Mouse (Mus musculus): ENCODE data around the gene Hjurp.
"Not testable (repeated sequence)": the region's sequence is repeated elsewhere in the genome, so short reads cannot be mapped to it uniquely, and the experiment has no call there.

Hjurp gene

DNA sequence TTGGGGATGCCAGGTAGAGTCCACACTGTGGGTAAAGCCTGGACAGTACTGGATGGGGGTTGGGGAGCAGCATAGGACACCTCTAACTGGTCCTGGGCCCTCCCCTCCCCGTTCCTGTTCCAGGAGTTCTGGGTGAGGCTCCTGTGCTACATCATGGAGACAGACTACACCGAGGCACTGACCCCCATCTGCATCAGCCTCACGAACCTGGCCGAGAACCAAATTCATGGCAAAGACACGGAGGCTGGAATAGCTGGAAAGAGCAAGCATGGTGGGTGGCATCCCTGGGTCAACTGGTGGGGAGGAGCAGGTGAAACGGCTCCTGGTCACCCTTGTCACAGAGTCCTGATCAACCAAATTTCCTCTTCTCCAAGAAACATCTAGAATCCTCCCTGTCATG, 38.7 kb downstream of the Hjurp start:
- no peak for DNase-seq (ENCODE audit: low spot score)

DNA sequence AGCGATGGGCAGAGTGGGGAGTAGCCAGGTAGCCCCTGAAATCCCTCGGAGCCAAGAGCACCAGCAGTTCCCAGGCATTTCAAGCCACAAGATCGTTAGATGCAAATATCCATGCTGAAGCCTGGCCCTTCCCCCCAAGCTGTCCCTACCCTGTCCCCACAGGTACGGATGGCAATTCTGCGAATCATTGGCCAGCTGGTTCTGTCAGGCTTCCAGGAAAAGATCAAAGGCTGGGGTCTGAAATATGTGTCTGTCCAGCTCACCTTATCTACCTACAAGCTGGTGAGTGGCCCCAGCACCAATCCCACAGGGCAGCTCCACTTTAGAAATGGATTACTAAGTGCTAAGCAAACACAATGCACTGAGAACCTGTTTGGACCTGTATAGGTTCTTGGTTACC, 40.1 kb downstream of the Hjurp start:
- peak; percentile 97 for DNase-seq (ENCODE audit: low spot score)

- DNase-seq (ENCODE audit: low spot score), result no peak
Measured at GRCm38 (mm10) chr1:88235894-88236415, 41.5 kb downstream of the Hjurp start.

- DNase-seq (ENCODE audit: low spot score), result no peak
Measured at GRCm38 (mm10) chr1:88235046-88235893, 42.2 kb downstream of the Hjurp start.

DNA sequence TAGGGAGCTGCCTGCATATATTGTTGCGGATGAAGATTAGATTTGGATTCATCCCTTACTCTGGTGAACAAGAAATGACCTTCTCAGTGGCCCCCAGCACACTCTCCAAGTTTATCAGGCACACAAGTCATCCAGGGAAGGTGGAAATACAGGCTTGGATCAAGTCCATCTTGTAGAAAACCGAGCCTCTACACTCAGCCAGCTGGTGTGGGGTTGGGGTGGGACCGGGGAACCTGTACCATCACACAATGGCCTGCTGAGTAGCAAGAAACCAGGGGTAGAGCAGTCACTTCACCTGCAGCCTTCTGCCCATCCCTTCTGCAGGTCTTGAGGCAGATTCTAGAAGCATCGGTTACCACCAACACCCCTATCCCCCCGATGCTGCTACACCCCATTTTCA, 42.8 kb downstream of the Hjurp start:
- no peak for DNase-seq (ENCODE audit: low spot score)

GRCm38 (mm10) chr1:88234248-88234610, 43.2 kb downstream of the Hjurp start:
- DNase-seq (ENCODE audit: low spot score), result no peak

DNA sequence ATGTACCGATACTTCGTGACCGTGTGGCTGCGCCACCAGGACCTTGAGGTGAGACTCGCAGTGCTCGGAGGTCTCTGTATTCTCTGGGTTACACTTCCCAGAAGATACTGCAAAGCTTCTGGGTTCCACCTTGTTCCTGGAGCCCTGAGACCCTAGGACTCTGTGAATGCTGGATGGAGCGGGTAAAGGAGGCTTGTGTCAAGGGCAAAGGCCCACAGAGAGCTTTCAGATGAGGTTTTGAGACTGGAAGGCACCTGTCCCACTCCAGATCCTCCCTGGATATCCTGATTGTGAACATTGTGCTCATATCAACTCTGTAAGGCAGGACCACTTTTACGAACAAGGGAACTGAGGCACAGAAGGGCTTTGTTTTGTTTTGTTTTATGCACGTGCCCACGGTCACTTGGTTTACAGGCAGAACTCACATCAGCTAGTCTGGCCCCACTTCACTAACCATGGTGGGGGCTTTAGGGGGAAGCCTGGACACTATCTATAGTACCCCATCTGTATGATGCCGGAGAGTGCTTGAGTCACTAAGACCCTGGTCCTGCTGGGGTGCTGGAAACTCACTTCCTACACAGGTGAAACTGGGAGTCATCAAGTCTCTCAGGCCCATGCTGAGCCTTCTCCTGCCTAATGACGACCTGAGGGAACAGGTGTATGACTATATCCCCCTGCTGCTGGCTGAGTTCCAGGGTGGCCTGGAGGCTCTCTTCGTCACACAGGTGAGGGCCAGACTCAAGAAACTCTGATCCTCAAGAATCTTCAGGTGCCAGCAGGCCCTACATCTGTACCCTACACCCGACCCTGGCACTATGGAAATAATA, 43.8 kb downstream of the Hjurp start:
- no peak for DNase-seq (ENCODE audit: low spot score)

DNA sequence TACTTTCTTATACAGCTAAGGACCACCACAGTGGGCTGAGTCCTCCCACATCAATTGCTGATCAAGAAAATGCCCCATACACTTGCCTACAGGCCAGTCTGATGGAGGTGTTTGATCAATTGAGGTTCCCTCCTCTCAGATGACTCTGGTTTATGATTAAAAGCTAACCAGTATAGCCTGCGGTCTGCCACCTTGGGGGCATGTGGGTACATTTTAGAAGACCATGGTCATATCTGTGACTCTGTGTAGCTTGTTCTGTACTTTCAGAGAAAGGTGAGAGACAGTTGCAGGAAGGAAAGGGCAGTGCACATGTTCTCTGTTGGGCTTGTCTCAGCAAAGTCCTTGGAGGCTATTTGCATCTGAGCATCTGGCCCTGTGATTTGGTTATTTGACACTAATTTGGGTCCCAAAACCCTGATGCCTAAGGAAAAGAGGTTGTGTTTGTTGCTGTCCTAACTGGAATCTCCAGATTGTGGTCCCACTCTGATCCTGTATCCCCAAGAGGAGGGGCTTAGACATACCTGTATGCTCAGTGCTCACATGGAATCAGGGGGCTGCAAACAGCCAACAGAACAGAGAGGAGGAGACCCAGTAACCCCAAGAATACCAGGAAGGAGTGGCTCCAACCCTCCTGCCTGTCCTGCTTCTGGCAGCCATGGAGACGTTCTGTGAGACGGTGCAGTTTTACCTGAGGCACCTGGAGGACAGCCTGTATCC, 44.6 kb downstream of the Hjurp start:
- no peak for DNase-seq (ENCODE audit: low spot score)

- DNase-seq (ENCODE audit: low spot score), result no peak
Measured at GRCm38 (mm10) chr1:88231803-88232499, 45.5 kb downstream of the Hjurp start.

DNA sequence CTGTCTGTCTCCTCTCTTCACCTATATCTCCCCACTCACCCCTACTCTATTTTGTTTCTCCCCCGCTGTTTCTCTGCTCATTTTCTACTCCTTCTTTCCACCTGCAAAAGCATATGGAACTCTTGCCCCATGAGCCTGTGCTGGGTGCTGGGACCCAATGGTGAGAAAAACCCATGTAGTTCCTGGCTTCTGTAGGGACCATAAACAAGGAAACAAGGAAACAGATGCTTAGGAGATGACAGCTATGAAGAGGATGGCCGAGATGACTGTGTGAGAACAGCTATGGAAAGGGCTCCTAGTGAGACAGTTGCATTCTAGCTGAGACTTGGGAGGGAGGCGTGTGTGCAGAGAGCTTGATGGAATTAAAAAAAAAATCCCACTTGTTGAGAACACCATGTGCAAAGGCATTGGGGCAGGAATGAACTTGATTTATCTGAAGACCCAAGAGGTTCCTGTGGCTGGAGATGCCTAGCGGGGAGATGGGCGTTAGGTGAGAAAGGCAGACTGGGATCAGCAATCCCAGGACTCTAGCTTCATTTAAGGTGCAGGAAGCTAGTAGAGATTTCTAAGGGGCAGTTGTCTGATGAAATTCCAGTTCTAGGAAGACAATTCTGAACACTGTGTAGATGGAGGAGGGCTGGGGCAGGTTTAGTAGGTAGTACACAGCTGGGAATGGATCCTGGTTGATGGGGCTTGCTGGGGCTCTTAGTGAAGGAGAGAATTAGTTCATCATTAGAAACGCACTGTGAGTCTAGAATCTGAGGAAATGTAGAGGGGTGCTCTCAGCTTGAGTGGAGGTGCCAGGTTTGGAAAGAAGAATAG, 46.2 kb downstream of the Hjurp start:
- no peak for DNase-seq (ENCODE audit: low spot score)

DNA sequence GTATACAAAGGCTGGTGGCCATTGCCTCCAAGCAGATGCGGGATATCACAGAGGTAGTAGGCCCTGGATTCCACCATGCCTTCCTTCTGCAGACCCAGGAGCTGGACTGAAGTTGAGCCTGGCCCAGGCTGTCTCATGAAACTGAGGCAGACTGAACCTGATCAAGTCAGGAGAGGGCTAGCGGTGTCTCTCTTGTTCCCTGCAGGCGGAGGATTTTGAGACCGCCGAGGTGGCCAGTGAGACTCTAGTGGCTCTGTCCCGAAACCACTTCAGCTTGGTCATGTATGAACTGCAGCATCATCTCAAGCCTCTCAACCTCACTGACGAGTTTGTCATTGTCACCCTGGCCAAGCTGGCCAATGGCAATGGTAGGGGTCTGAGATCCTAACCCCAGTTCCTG, 47.0 kb downstream of the Hjurp start:
- DNase-seq (ENCODE audit: low spot score), result no peak

- no peak for DNase-seq (ENCODE audit: low spot score)
Measured at GRCm38 (mm10) chr1:88229986-88230385, 47.4 kb downstream of the Hjurp start.

DNA sequence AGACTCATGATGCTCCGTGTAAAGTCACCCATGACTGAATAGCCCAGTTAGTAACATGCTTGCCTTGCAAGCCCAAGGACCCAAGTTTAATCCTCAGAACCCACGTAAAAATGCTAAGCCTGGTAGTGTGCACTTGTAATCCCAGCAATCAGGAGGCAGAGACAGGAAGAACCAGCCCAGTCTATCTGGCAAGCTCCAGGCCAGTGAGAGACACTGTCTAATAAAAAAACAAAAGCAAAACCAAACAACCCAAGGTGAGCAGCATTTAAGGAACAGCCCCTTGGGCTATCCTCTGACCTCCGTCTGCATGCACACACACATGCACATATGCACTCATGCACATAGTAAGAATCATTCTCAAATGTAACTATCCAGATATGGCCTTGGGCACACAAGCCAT, 47.9 kb downstream of the Hjurp start:
- DNase-seq (ENCODE audit: low spot score), result no peak

- no peak for DNase-seq (ENCODE audit: low spot score)
Measured at GRCm38 (mm10) chr1:88228121-88228520, 49.3 kb downstream of the Hjurp start.

- no peak for DNase-seq (ENCODE audit: low spot score)
Measured at GRCm38 (mm10) chr1:88227482-88227881, 50.0 kb downstream of the Hjurp start.

GRCm38 (mm10) chr1:88226670-88227379, 50.6 kb downstream of the Hjurp start, which contains the start of gene Mroh2a:
Gene Mroh2a (plus strand): TSS chr1:88226986.
- DNase-seq (ENCODE audit: low spot score), result no peak

GRCm38 (mm10) chr1:88225741-88226140, 51.7 kb downstream of the Hjurp start:
- DNase-seq (ENCODE audit: low spot score), result no peak

- DNase-seq (ENCODE audit: low spot score), result not testable (repeated sequence)
Measured at GRCm38 (mm10) chr1:88225301-88225700, 52.1 kb downstream of the Hjurp start.

GRCm38 (mm10) chr1:88224029-88224776, 53.2 kb downstream of the Hjurp start:
- peak; percentile 31 for DNase-seq (ENCODE audit: low spot score)
